Mouse (Mus musculus): Measurements from ENCODE around the gene Ndufa4l2. TPM values are rescaled to one million over a fixed set of nuclear protein-coding genes. Genes with fewer than 3 reads are reported as not detected.

The Ndufa4l2 gene
- total and polyA plus RNA-seq, 3 experiments, result 21.8 to 26.6 TPM; not detected in 1

GRCm38 (mm10) chr10:127472722-127473121, 42.0 kb upstream of the Ndufa4l2 start (continued):
- TF ChIP-seq TAL1 (IDR thresholded peaks at IDR 0.05; ENCODE audit: low read length) (no peak), MAX (IDR thresholded peaks at IDR 0.05; ENCODE audit: low read length) (no peak)

- peaks cover 3 to 8% of the 10 kb centered on the region in 2 experiments for H3K4me1 ChIP-seq (ENCODE audit: control insufficient read depth in 1 of 2, insufficient read depth in 2 of 2, low read length in 2 of 2)
- H3K4me3 ChIP-seq (ENCODE audit: control insufficient read depth in 1 of 2, insufficient read depth in 1 of 2, low read depth in 2 of 2, low read length in 2 of 2), result no peak overlapping the region
- peaks cover 4 to 5% of the 10 kb centered on the region in 2 experiments for H3K36me3 ChIP-seq (ENCODE audit: control insufficient read depth in 1 of 2, insufficient read depth in 2 of 2, low read length in 2 of 2)
- H3K9me3 ChIP-seq (replicated peaks; ENCODE audit: insufficient read depth, low read length), result no peaks in the 10 kb centered on the region
- TF ChIP-seq TCF12 (IDR thresholded peaks at IDR 0.05; ENCODE audit: low read depth, low read length) (no peak), MAZ (IDR thresholded peaks at IDR 0.05; ENCODE audit: low read depth, low read length) (no peak), KAT2A (conservative IDR thresholded peaks at IDR 0.05; ENCODE audit: low read depth, low read length) (no peak), RCOR1 (IDR thresholded peaks at IDR 0.05; ENCODE audit: low read depth, low read length) (0 out of 2 replicates have a peak, but pooled peaks have one; percentile 37), GATA1 (IDR thresholded peaks at IDR 0.05; ENCODE audit: low read depth, low read length) (peak; percentile 66), BHLHE40 (IDR thresholded peaks at IDR 0.05; ENCODE audit: borderline replicate concordance, low read depth, low read length) (no peak), SIN3A (IDR thresholded peaks at IDR 0.05; ENCODE audit: low read length) (peak; percentile 35; the same call in 1 of the 2 replicates), RAD21 (IDR thresholded peaks at IDR 0.05; ENCODE audit: low read depth, low read length) (no peak), ZMIZ1 (IDR thresholded peaks at IDR 0.05; ENCODE audit: low read depth, low read length) (no peak), UBTF (IDR thresholded peaks at IDR 0.05; ENCODE audit: borderline replicate concordance, insufficient read depth, low read depth, low read length) (no peak), MYB (IDR thresholded peaks at IDR 0.05; ENCODE audit: low read depth, low read length) (no peak), E2F4 (IDR thresholded peaks at IDR 0.05; ENCODE audit: borderline replicate concordance, low read depth, low read length) (no peak), EP300 (IDR thresholded peaks at IDR 0.05; ENCODE audit: low read depth in 1 of 2, low read length in 2 of 2) (peak; percentile 59 to 70; a peak in 3 of 4 replicates), POLR2AphosphoS2 (IDR thresholded peaks at IDR 0.05; ENCODE audit: low read length) (no peak), MAX (IDR thresholded peaks at IDR 0.05; ENCODE audit: low read length) (peak; percentile 12; the same call in 1 of the 2 replicates), POLR2A (IDR thresholded peaks at IDR 0.05; ENCODE audit: control insufficient read depth in 1 of 2, insufficient read depth in 1 of 2, low read depth in 1 of 2, low read length in 2 of 2, poor library complexity in 1 of 2) (no peak), HCFC1 (IDR thresholded peaks at IDR 0.05; ENCODE audit: low read depth, low read length) (0 out of 2 replicates have a peak, but pooled peaks have one; percentile 16), NELFE (IDR thresholded peaks at IDR 0.05; ENCODE audit: low read depth, low read length) (no peak), NRF1 (IDR thresholded peaks at IDR 0.05; ENCODE audit: insufficient read depth, low read depth, low read length, poor library complexity, severe bottlenecking) (no peak)
- H3K79me2 ChIP-seq (ENCODE audit: control insufficient read depth, insufficient read depth, low read length, poor library complexity), result no peaks in the 10 kb centered on the region
- peak overlapping the region; percentile 55 for H3K27ac ChIP-seq (ENCODE audit: control insufficient read depth, low read depth, low read length)
- no peak overlapping the region for H3K9ac ChIP-seq (ENCODE audit: control insufficient read depth, low read depth, low read length, poor library complexity, severe bottlenecking)
- DNase-seq (ENCODE audit: low read depth, low spot score), result peak; percentile 61
- H3K27me3 ChIP-seq (ENCODE audit: control insufficient read depth in 1 of 2, insufficient read depth in 2 of 2, low read length in 2 of 2), result no peaks in the 10 kb centered on the region
Measured at GRCm38 (mm10) chr10:127475175-127475574, 39.6 kb upstream of the Ndufa4l2 start.
